Mouse (Mus musculus) E14TG2a.4 (cell line): ENCODE measurements at regions not wholly inside any gene's neighbourhood (a gene's known extent, or its start where the extent isn't known, plus 50 kb on each side); places are given as distances from the start of the nearest gene placed in this dataset.

Experiments
- CTCF ChIP-seq: conservative IDR thresholded peaks from 2 replicates; pipeline ENCODE4 v1.5.1; 2014; ENCODE audit warnings: low read length
- NANOG ChIP-seq: IDR thresholded peaks from 2 replicates; pipeline ENCODE4 v1.6.1; 2014; ENCODE audit warnings: borderline replicate concordance, low read length, mixed read lengths

- TF ChIP-seq CTCF (no peak), NANOG (no peak)
Measured at GRCm38 (mm10) chr7:73307586-73308490, 67.5 kb upstream of the Rgma start.
